ENCODE assay signal across 18 mouse cellular contexts in genomic region chr10:124219461-124219860, GRCm38 (mm10).
A peak's percentile ranks its signal among the peaks of the same experiment; 100 is the strongest.
DNase-seq lines count a peak whose midpoint lies in the region; ATAC-seq and TF ChIP-seq lines count a peak whose summit lies in the region.
"Had no signal": no experiment of that assay in that cellular context is flagged by ENCODE, and none has a peak within 500 bp of the region (broad histone marks: within the 10 kb centered on the region; RNA-seq: fewer than 3 reads in every experiment).

No protein-coding gene starts in this region.

- peak; percentile 92 for DNase-seq in liver, adult 2 months (ENCODE audit: extremely low read depth, low read depth, low spot score)
- no peak for DNase-seq in liver, postnatal 0 days
- DNase-seq: adrenal gland, adult 2 months; adrenal gland, adult 8-10 months; adrenal gland, postnatal 10 days; adrenal gland, postnatal 14 days; adrenal gland, postnatal 25 days; adrenal gland, postnatal 36 days; B cell, adult 2 months; cerebellum, adult 11 months; cerebellum, adult 11-12 months; cerebellum, adult 18-20 months; cerebellum, adult 2 months had no signal

- no peak for TF ChIP-seq POLR2A in liver, adult 2 months (IDR thresholded peaks at IDR 0.05; ENCODE audit: extremely low read depth, insufficient read depth, low read length)

- no peak overlapping the region for H3K4me3 ChIP-seq in liver, adult 2 months (ENCODE audit: insufficient read depth, low read depth, low read length)
- no peak overlapping the region for H3K4me3 ChIP-seq in liver, postnatal 0 days (ENCODE audit: low read depth, low read length)

- no peaks in the 10 kb centered on the region for H3K36me3 ChIP-seq in liver, adult 2 months (ENCODE audit: control insufficient read depth, insufficient read depth, low read length)
- H3K36me3 ChIP-seq in liver, postnatal 0 days (replicated peaks; ENCODE audit: insufficient read depth, low read length), result no peaks in the 10 kb centered on the region
- H3K36me3 ChIP-seq: G1E had no signal

- no peak for ATAC-seq in liver, postnatal 0 days
- ATAC-seq: activated CD4-positive, CD25-positive, alpha-beta regulatory T cell, adult 4 months; CD4-positive, CD25-positive, alpha-beta regulatory T cell, adult 4 months; Patski had no signal

- peaks cover 6% of the 10 kb centered on the region; the same call in 1 of the 2 replicates for H3K4me1 ChIP-seq in liver, adult 2 months (ENCODE audit: control insufficient read depth, insufficient read depth, low read length)
- H3K4me1 ChIP-seq in liver, postnatal 0 days (ENCODE audit: insufficient read depth), result no peaks in the 10 kb centered on the region

- H3K9ac ChIP-seq in liver, adult 2 months (ENCODE audit: low read depth, low read length), result no peak overlapping the region
- no peak overlapping the region for H3K9ac ChIP-seq in liver, postnatal 0 days (replicated peaks)

- no peak for TF ChIP-seq EP300 in liver, postnatal 0 days (IDR thresholded peaks at IDR 0.05; ENCODE audit: low read depth)

- whole genome bisulfite sequencing in liver, adult 2 months, result 12% methylated on average over 1 of the region's 1 CpGs
- WGBS in liver, postnatal 0 days (ENCODE audit: insufficient replicate concordance), result 60% methylated on average over 1 of the region's 1 CpGs

- no peak overlapping the region for H3K27ac ChIP-seq in liver, adult 2 months (replicated peaks; ENCODE audit: insufficient read depth, low read depth, low read length)
- no peak overlapping the region for H3K27ac ChIP-seq in liver, postnatal 0 days (ENCODE audit: low read depth)

- H3K79me2 ChIP-seq in liver, adult 2 months (ENCODE audit: control insufficient read depth, insufficient read depth, low read length), result no peaks in the 10 kb centered on the region

- no peak for TF ChIP-seq CTCF in liver, adult 2 months (IDR thresholded peaks at IDR 0.05; ENCODE audit: low read depth, low read length)
- TF ChIP-seq CTCF in liver, postnatal 0 days (IDR thresholded peaks at IDR 0.05; ENCODE audit: low read depth), result no peak

- H3K27me3 ChIP-seq in liver, adult 2 months (ENCODE audit: control insufficient read depth, insufficient read depth, low read length), result no peaks in the 10 kb centered on the region; the same call in 1 of the 2 replicates
- H3K27me3 ChIP-seq in liver, postnatal 0 days (ENCODE audit: insufficient read depth, low read length), result no peaks in the 10 kb centered on the region
- H3K27me3 ChIP-seq: CH12.LX, Patski had no signal

- no peak overlapping the region for H3K4me2 ChIP-seq in liver, postnatal 0 days (ENCODE audit: low read depth, low read length)

- no peaks in the 10 kb centered on the region for H3K9me3 ChIP-seq in liver, postnatal 0 days (ENCODE audit: low read length)
